Mouse (Mus musculus): Measurements from ENCODE around the gene Phyh. TPM values are rescaled to one million over a fixed set of nuclear protein-coding genes. Genes with fewer than 3 reads are reported as not detected.
"Not testable (repeated sequence)": the region's sequence is repeated elsewhere in the genome, so short reads cannot be mapped to it uniquely, and the experiment has no call there.

Gene Phyh
- total RNA-seq, 1 experiment from 2014 or later, result 112 TPM

GRCm38 (mm10) chr2:4910521-4910920, 8.3 kb upstream of the Phyh start:
- ATAC-seq (ENCODE audit: extremely low read depth, insufficient number of reproducible peaks, low FRiP score, poor library complexity, severe bottlenecking), result no peak

DNA sequence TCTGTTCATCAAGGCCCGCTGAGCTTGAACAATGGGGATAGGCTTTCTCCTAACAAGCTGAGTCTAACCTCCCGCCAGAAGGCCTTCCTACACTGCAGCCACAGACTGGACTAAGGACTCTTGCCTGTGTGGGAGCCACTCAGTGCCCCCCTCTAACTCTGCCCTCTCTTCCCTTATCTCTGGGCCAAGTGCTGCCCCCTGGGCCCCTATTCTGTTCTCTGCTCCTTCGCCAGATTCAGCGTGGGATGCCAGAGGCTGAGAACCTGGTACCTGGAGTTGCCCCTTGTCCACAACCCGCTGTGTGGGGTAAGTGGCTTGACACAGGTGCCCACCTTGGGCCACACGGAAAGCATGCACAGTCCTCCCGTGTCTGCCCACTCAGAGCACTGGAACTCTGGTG, 4.9 kb upstream of the Phyh start:
- ATAC-seq (ENCODE audit: extremely low read depth, insufficient number of reproducible peaks, low FRiP score, poor library complexity, severe bottlenecking), result no peak

DNA sequence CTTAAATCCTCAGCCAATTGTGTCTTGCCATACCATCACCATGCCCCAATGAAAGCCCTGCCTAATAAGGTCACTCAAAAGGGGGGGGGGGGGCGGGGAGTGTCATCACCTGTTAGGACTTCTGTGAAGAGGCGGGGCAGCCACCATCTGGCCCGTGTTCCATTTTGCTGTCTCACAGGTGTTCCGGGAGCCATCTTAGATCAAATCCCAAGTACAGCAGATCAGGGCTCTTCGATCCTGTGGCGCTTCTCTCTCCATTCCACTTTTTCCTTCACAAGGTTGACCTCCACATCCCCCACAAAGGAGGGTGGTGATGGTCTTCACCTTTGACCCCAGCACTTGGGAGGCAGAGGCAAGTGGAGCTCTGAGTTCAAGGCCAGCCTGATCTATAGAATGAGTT, 2.8 kb upstream of the Phyh start:
- no peak for ATAC-seq (ENCODE audit: extremely low read depth, insufficient number of reproducible peaks, low FRiP score, poor library complexity, severe bottlenecking)

DNA sequence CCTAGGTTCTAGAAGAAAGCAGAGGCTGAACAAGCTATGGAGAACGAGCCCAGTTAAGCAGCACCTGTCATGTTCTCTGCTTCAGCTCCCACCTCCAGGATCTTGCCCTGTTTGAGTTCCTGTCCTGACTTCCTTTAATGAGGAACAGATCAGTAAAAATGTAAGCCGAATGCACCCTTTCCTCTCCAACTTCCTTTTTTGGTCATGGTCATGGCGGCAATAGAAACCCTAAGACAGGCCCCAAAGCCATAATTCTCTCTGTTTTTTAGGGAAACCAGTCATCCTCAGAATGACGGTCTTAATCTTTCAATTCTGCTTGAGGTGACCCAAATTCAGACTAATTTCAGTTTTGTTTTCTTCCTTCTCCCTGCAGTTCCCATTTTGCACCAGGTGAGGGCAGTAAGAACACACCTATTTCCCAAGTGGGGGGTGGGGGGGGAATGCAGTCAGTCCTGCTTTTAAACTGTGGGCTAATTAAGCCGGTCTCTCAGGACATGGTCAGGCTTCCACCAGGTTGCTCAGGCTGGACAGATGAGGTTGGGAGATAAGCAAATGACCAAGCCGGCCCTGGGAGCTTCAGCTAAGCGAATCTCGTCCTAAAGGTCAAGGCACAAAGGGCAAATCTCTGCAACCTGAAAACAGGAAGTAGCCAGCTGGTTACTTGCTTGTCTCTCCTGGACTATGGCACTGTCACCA, 1.3 kb upstream of the Phyh start:
- peak; percentile 70 for ATAC-seq (ENCODE audit: extremely low read depth, insufficient number of reproducible peaks, low FRiP score, poor library complexity, severe bottlenecking)

GRCm38 (mm10) chr2:4921019-4921418, 2.2 kb downstream of the Phyh start:
- ATAC-seq (ENCODE audit: extremely low read depth, insufficient number of reproducible peaks, low FRiP score, poor library complexity, severe bottlenecking), result no peak

GRCm38 (mm10) chr2:4922476-4923164, 3.8 kb downstream of the Phyh start:
- ATAC-seq (ENCODE audit: extremely low read depth, insufficient number of reproducible peaks, low FRiP score, poor library complexity, severe bottlenecking), result no peak

DNA sequence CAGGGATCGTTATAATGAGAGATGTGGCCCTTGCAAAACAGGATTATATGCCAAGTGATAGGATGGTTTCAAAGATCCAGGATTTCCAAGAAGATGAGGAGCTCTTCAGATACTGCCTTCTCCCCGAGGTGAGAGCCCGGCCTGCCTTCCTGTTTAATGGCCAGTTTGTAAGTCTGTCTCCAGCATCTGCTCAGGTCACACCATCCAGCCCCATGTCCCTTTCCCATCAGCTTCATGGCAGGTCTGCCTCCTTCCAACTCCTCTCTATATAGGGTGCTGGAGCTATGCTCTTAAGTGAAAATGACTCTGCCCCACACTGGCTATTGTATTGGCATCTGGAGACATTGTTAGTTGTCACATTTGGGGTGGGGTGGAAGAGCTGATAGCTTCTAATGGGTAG, 8.6 kb downstream of the Phyh start:
- ATAC-seq (ENCODE audit: extremely low read depth, insufficient number of reproducible peaks, low FRiP score, poor library complexity, severe bottlenecking), result no peak

- ATAC-seq (ENCODE audit: extremely low read depth, insufficient number of reproducible peaks, low FRiP score, poor library complexity, severe bottlenecking), result peak; percentile 83
These were observed 10.4 kb downstream of the Phyh start for GRCm38 (mm10) chr2:4929230-4929629.

DNA sequence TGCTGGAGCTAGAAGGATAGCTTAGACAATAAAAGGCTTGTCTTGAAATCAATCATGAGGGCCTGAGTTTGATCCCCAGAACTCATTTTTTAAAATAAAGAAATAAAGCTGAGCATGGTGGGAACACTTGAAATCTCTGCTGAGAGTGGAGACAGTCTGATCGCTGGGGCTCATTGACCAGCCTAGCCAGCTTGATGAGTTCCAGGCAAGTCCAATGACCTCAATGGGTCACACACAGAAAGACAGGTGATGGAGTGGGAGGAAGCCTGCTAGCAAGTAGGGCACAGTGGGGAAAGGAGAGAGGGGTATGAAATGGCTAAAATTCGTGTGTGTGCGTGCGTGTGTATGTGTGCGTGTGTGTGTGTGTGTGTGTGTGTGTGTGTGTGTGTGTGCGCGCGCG, 15.7 kb downstream of the Phyh start:
- no peak for ATAC-seq (ENCODE audit: extremely low read depth, insufficient number of reproducible peaks, low FRiP score, poor library complexity, severe bottlenecking)

- ATAC-seq (ENCODE audit: extremely low read depth, insufficient number of reproducible peaks, low FRiP score, poor library complexity, severe bottlenecking), result no peak
These were observed 19.1 kb downstream of the Phyh start for GRCm38 (mm10) chr2:4937931-4938330.

- no peak for ATAC-seq (ENCODE audit: extremely low read depth, insufficient number of reproducible peaks, low FRiP score, poor library complexity, severe bottlenecking)
These were observed 22.0 kb downstream of the Phyh start for GRCm38 (mm10) chr2:4940861-4941260.

DNA sequence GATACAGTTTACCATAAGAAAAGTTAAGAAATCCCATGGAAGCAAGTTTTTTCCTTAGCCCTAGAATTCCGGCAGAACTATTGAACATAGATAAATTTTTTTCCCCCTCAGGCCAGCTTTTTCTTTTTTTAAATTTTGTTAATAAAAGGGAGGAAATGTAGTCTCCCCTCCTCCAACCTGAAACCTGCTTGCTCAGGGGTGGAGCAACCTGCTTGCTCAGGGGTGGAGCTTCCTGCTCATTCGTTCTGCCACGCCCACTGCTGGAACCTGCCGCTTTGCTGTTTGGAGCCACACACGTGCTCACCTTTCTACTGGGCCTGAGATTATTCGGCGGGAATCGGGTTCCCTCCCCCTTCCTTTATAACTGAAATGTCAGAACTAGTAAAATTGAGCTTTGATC, 30.9 kb downstream of the Phyh start:
- not testable (repeated sequence) for ATAC-seq (ENCODE audit: extremely low read depth, insufficient number of reproducible peaks, low FRiP score, poor library complexity, severe bottlenecking)

DNA sequence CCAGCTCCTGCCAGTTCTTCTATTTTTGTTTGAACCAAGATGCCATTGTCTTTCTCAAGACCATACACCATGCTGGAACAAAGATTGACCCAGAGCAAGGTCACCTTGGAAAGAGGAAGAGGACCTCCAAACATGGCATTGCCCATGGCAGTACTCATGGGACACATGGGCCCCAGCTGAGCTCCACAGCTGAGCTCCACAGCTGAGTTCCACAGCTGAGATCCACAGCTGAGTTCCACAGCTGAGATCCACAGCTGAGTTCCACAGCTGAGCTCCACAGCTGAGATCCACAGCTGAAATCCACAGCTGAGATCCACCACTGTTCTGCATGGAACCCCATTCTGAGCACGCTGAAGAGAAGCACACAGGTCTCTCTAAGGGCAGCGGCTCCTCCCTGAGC, 32.2 kb downstream of the Phyh start:
- 0 out of 2 replicates have a peak, but pooled peaks have one; percentile 6 for ATAC-seq (ENCODE audit: extremely low read depth, insufficient number of reproducible peaks, low FRiP score, poor library complexity, severe bottlenecking)

DNA sequence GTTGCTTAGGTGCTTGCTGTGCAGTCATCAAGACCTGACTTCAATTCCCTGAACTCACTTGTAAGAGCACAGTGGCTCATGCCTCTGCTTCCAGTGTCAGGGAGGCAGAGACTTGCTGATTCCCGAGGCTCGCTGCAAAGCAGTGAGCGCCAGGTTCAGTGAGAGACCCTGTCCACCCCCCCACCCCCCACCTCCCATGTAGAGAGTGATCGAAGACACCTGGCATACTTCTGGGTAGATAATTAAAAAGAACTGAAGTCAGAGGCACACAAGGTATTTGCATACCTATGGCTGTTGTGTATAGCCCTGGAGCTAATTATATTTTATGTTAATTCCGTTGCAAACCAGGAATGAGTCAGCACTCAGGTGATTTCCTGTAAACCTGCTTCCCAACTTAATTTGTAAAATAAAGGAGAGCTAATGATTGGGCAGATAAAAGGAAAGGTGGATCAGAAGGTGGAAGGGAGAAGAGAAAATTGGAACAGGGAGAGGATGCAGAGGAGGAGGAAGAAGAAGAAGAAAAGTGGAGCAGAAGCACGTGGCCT, 35.5 kb downstream of the Phyh start:
- ATAC-seq (ENCODE audit: extremely low read depth, insufficient number of reproducible peaks, low FRiP score, poor library complexity, severe bottlenecking), result no peak

GRCm38 (mm10) chr2:4958039-4958438, 39.2 kb downstream of the Phyh start:
- ATAC-seq (ENCODE audit: extremely low read depth, insufficient number of reproducible peaks, low FRiP score, poor library complexity, severe bottlenecking), result no peak

DNA sequence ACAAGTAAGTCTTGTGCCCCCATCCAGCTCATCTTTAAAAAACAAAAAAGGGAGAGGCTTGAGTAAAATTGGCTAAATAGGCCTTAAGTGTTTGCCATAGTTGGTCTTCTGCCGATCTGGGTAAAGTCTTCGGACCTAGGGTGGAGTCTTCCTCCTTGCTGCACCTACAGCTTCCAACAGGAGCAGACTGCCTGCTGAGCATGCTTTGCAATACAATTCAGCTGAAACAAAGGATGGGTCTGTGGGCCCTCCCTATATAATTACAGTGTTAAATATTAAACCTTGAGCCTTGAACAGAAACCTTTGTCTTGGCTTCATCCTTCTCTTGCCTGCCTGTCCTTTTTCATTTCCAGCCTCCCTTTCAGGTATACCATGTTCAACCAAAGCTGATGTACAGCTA, 49.0 kb downstream of the Phyh start:
- ATAC-seq (ENCODE audit: extremely low read depth, insufficient number of reproducible peaks, low FRiP score, poor library complexity, severe bottlenecking), result no peak

- ATAC-seq (ENCODE audit: extremely low read depth, insufficient number of reproducible peaks, low FRiP score, poor library complexity, severe bottlenecking), result no peak
These were observed 50.3 kb downstream of the Phyh start for GRCm38 (mm10) chr2:4969083-4969482.

GRCm38 (mm10) chr2:4975807-4976206, 57.0 kb downstream of the Phyh start, which contains the start of gene Ucma:
Ucma (plus strand) TSS chr2:4976122.
- no peak for ATAC-seq (ENCODE audit: extremely low read depth, insufficient number of reproducible peaks, low FRiP score, poor library complexity, severe bottlenecking)

GRCm38 (mm10) chr2:4978091-4978490, 59.3 kb downstream of the Phyh start:
- no peak for ATAC-seq (ENCODE audit: extremely low read depth, insufficient number of reproducible peaks, low FRiP score, poor library complexity, severe bottlenecking)

DNA sequence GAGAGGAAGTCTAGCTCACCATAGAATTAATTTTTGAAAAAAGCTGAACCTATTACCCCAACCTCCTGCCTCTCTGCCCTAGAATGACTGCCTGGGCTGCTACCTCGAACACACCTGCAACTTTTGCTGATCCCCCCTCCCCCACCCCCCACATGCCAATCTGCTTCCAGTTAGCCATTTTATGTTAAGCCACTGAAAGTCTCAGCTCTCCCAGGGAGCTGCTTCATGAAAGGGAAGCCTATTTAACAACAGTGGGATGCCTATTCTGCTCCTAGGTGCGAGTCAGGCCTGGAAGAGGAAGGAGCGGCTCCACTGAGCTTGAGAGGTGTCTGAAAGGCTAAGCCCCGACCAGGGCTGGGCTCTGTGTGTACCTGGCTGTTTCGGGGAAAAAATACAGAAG, 65.2 kb downstream of the Phyh start:
- ATAC-seq (ENCODE audit: extremely low read depth, insufficient number of reproducible peaks, low FRiP score, poor library complexity, severe bottlenecking), result no peak
